Mouse (Mus musculus) limb, embryonic 10.5 days (tissue): Measurements from ENCODE around the gene Sqstm1. TPM values are rescaled to one million over a fixed set of nuclear protein-coding genes. Genes with fewer than 3 reads are reported as not detected.

Experiments used
- DNase-seq: peaks from one replicate; pipeline ENCODE4 v3.0.0-alpha.2; 2017; ENCODE audit warnings: low spot score
- H3K27ac ChIP-seq: fragments of 300-500 bp; sonication (generic); 2 replicates; pipeline ENCODE4 v1.5.1; 2016; ENCODE audit warnings: mild to moderate bottlenecking
- H3K27me3 ChIP-seq: fragments of 300-500 bp; sonication (generic); 2 replicates; pipeline ENCODE4 v1.6.1; 2016; ENCODE audit warnings: low read depth, mild to moderate bottlenecking; ENCODE audit not compliant: poor library complexity, severe bottlenecking
- H3K36me3 ChIP-seq: fragments of 300-500 bp; sonication (generic); 2 replicates; pipeline ENCODE4 v1.6.1; 2016; ENCODE audit warnings: mild to moderate bottlenecking, moderate library complexity
- H3K4me1 ChIP-seq: fragments of 300-500 bp; sonication (generic); 2 replicates; pipeline ENCODE4 v1.6.1; 2016
- H3K4me3 ChIP-seq: fragments of 300-500 bp; sonication (generic); 2 replicates; pipeline ENCODE4 v1.5.1; 2016; ENCODE audit warnings: mild to moderate bottlenecking, moderate library complexity
- H3K9me3 ChIP-seq: fragments of 300-500 bp; sonication (generic); replicated peaks from 2 replicates; pipeline ENCODE4 v1.6.1; 2016; ENCODE audit warnings: mild to moderate bottlenecking
- WGBS: fragments of 180-500 bp; shearing (Covaris S2); methylation state at CpG from one replicate; pipeline ENCODE4 v1.1.7; 2016; 5-methylcytosine and 5-hydroxymethylcytosine counted together
- polyA plus RNA-seq: library from polyadenylated mRNA; unstranded; fragments of >200 nt; fragmentation: Nextera tagmentation; extraction: Ambion mirVana; gene quantifications from 2 replicates; pipeline ENCODE4 v1.2.1, GENCODE M21; 2016

Sqstm1 gene
- 111 and 137 TPM in 2 replicates for polyA plus RNA-seq

DNA sequence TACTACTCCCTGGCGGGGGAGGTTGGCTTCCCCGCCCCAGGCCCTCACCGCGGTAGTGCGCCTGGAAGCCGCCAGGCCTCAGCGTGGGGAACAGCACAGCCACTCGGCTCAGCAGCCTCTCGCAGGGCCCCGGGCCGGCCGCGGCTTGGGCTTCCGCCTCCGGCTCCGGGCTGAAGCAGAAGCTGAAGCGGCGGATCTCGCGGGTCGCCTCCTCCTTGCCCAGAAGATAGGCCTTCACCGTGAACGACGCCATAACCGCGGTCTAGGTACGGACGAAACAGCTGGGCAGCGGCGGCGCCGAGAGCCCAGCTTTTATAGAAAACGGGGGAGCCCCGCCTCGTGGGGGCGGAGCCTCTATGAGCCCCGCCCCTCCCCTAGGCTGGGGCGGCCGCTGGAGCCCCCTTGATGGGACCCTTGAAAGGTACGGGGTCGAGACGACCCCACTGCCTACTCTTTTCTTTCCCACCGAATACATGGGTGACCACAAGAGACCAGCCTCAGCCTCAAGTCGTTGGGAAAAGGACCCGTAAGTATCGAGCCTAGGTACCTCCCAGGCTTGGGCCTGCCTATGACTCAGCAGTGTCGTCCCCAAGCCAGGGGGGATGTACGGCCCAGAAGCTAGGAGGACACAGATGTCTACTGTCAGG lies at the start of gene Sqstm1, which contains the start of gene Mgat4b:
Sqstm1 (minus strand) TSS at position 323 of the 647 bp plus-strand sequence.
Mgat4b (plus strand) TSS at position 386 of the 647 bp plus-strand sequence.
- WGBS: under 1% methylated on average over 48 of the region's 48 CpGs

DNA sequence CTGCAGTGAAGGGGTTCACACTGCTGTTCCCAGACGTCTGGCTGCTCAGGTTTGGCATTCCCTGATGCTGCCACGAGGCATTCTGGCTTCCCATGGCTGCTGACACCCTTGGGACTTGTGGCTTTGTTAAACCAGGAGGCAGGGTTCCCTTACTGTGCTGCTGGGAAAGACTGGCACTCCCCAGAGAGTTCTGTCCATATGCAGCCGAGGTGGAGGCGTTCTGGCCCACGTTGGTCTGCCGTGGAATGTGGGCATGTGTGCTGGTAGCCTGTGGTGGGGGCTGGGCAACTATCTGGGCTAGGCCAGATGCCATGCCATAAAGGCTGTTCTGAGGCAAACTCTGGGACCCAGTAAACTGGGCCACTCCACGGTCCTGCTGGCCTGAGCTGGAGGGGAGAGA lies 47.7 kb upstream of the Sqstm1 start:
- 86% methylated on average over 7 of the region's 7 CpGs for WGBS
- no peaks in the 10 kb centered on the region for H3K9me3 ChIP-seq
- no peak overlapping the region for H3K4me3 ChIP-seq
- H3K36me3 ChIP-seq: peaks cover 84% of the 10 kb centered on the region
- DNase-seq: no peak
- no peak overlapping the region for H3K27ac ChIP-seq
- no peaks in the 10 kb centered on the region for H3K27me3 ChIP-seq
- peaks cover 2% of the 10 kb centered on the region for H3K4me1 ChIP-seq

More for the DNA sequence above, at the start of gene Sqstm1, which contains the start of gene Mgat4b:
- H3K4me1 ChIP-seq: peaks cover 18% of the 10 kb centered on the region
- no peaks in the 10 kb centered on the region for H3K9me3 ChIP-seq
- peak; percentile 90 for DNase-seq
- H3K4me3 ChIP-seq: peak within 1 kb of the TSS; percentile 87
- H3K36me3 ChIP-seq: peaks cover 26% of the 10 kb centered on the region
- no peaks in the 10 kb centered on the region for H3K27me3 ChIP-seq
- H3K27ac ChIP-seq: peak within 1 kb of the TSS; percentile 94

DNA sequence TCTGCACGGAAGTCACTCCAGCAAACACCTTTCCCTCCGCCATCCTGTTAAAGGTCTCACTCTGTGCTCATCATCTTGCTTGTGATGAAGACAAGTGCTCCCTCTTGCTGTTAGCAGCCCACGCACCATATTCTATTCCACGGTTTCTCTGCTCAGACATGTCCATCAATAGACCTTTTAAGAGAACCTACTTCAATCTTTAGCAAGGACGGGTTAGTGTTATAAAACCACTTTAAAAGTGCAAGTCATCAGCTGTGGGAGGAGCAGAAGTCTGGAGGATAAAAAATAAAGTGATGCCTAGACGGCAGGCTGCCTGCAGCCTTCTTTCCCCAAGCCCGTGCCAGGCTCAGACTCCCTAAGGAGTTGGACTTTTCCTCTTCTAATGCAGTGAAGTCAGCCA lies 46.0 kb upstream of the Sqstm1 start:
- H3K27me3 ChIP-seq: no peaks in the 10 kb centered on the region

DNA sequence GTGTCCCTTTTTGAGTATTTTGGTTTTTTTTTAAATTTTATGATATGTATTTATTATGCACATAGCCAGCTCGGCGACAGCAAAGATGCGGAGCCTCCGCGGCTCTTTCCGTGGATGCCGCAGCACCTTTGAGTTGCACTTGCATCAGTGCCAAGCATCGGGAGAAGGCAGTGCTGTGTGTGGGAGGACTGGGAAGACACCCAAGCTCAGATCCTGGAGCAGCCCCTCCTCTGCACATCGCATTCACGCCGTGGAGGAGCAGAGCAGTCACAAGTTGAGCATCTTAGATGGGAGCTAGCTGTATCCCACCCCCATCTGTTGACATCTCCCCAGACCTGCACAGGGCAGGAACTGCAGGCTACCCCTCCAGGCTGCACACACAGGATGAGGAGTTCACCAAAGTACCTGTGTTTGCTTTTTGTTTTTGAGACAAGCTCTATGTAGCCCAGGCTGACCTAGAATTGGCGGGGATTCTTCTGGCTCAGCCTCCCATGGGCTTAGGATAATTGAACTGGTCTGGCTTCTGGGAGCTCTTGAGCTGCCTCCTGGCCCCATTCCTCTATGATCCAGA lies 43.5 kb upstream of the Sqstm1 start:
- Histone ChIP-seq H3K27me3 (no peaks in the 10 kb centered on the region), H3K4me3 (no peak overlapping the region), H3K27ac (no peak overlapping the region), H3K9me3 (no peaks in the 10 kb centered on the region), H3K36me3 (peaks cover 42% of the 10 kb centered on the region), H3K4me1 (peaks cover 16% of the 10 kb centered on the region)
- no peak for DNase-seq
- WGBS: 81% methylated on average over 12 of the region's 12 CpGs

More for the DNA sequence above, 46.0 kb upstream of the Sqstm1 start:
- DNase-seq: no peak
- WGBS: 92% methylated on average over 7 of the region's 7 CpGs
- Histone ChIP-seq H3K27ac (no peak overlapping the region), H3K4me3 (no peak overlapping the region), H3K9me3 (no peaks in the 10 kb centered on the region), H3K36me3 (peaks cover 67% of the 10 kb centered on the region), H3K4me1 (peaks cover 16% of the 10 kb centered on the region)

DNA sequence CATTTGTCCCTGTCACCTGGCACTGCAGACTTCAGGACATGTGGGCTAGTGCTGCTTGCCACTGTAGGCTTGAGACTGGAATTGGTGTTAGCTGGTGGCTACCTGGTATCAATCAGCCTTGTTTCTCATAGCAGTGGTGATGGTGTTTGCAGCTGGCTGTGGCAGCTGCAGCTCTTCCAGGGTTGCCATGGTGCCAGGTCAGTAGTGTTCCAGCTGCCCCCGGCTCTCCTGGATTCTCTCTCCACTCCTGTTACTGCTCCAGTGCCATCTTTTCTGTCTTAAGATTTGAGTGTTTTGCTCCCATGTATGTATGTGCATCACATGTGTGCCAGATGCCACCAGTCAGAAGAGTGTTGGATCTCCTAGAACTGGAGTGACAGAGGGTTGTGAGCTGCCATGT lies 42.8 kb upstream of the Sqstm1 start:
- Histone ChIP-seq H3K4me1 (peaks cover 16% of the 10 kb centered on the region), H3K4me3 (no peak overlapping the region), H3K36me3 (peaks cover 35% of the 10 kb centered on the region), H3K27me3 (no peaks in the 10 kb centered on the region), H3K27ac (no peak overlapping the region), H3K9me3 (no peaks in the 10 kb centered on the region)
- no peak for DNase-seq
- 75% methylated on average over 1 of the region's 1 CpGs for WGBS

DNA sequence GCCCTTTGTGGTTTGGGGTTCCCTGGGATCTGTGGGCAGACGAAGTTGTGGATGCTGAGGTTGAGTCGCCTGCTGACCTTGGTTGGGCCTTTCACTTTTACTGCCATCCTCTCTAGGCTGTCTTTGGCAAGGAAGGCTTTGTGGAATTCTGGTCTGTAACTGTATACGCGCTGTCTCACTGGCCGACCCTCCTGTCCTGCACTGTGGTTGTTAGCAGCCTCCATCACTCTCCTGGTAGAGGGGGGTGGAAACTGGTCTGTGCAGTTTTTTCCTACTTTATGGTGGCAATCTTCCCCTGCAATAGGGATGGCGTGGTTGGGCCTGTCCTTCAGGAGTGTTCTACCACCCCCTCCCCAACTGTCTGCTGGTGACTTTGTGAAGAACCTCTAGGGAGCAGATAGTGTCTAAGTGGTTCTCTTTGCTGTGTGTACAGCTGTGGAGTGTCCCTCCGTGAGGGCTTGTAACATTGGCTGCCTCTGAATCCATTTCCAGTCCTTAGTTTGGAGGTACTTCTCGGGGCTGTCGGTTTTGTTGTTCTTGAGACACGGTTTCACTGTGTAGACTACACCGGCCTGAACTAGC lies 42.1 kb upstream of the Sqstm1 start:
- H3K4me1 ChIP-seq: peaks cover 16% of the 10 kb centered on the region
- DNase-seq: no peak
- H3K36me3 ChIP-seq: peaks cover 28% of the 10 kb centered on the region
- no peaks in the 10 kb centered on the region for H3K9me3 ChIP-seq
- no peaks in the 10 kb centered on the region for H3K27me3 ChIP-seq
- WGBS: 58% methylated on average over 11 of the region's 11 CpGs
- peak overlapping the region; percentile 72 for H3K27ac ChIP-seq
- H3K4me3 ChIP-seq: no peak overlapping the region

DNA sequence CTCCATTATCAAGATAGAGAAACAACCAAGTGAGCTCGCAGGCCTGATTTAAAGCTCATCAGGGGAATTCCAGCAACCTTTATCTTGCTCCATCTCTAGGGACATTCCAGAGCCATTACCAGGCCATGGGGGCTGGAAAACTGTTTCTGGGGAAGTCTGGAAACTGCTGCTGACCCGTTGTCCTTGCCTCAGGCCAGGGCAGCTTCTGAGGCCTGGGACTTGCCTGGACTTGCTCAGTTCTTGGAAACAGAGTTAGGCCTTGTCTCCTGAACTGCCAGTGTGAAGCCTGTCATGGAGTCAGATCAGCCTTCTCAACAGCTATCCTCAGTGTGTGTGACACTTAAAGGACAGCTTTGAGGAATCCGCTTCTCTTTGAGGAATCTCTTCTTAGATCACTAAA lies 41.5 kb upstream of the Sqstm1 start:
- H3K27ac ChIP-seq: peak overlapping the region; percentile 72
- peaks cover 16% of the 10 kb centered on the region for H3K4me1 ChIP-seq
- peaks cover 22% of the 10 kb centered on the region for H3K36me3 ChIP-seq
- H3K4me3 ChIP-seq: no peak overlapping the region
- 37% methylated on average over 3 of the region's 3 CpGs for WGBS
- no peaks in the 10 kb centered on the region for H3K27me3 ChIP-seq
- H3K9me3 ChIP-seq: no peaks in the 10 kb centered on the region
- DNase-seq: no peak

DNA sequence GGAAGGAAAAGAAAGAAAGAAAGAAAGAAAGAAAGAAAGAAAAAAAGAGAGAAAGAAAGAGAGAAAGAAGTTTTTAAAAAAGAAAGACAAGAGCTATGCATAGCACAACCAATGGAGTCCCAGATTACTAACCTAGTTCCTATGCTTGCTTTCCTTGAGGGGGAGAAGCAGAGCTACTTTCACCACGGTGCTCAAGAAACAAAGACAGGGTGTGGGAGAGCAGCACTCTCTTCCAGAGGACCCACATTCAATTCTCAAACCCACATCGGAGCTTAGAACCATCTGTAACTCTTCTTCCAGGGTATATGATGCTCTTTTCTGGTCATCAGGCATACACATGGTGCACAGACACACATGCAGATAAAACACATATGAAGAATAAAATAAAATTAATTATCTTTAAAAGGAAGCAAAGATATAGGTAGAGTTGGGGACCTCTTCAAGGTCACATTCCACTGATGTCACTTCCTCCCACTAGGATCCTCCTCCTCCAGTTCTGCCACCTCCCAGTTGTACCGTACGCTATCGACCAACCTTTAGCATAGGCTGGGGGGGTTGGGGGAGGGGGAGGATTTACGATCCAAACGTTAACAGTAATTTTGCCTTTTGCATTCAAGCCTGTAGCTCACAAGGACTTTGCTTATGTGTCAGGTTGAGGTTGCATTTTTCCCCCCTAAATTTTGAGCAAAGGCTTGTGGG lies 38.0 kb upstream of the Sqstm1 start:
- no peaks in the 10 kb centered on the region for H3K9me3 ChIP-seq
- DNase-seq: no peak
- no peak overlapping the region for H3K4me3 ChIP-seq
- no peaks in the 10 kb centered on the region for H3K36me3 ChIP-seq
- H3K27ac ChIP-seq: no peak overlapping the region
- H3K4me1 ChIP-seq: peaks cover 16% of the 10 kb centered on the region
- 85% methylated on average over 7 of the region's 7 CpGs for WGBS
- H3K27me3 ChIP-seq: no peaks in the 10 kb centered on the region

DNA sequence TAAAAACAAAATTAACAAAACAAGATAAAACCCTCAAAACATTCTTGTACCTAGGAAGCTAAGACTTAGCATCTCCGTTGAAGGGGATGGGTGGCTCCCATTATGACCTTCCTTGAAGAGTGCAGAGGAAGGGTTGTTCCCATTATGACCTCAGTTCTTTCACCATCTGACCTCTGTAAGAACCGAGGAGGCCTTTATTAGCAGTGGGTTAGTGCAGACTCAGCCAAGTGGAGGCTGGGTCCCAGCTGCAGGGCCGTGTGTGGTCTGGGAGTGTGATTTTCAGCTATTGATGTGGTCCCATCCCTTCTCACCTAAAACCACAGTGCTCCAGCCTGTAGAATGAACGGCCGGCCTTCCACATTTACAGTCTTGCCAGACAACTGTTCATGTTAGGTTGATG lies 34.6 kb upstream of the Sqstm1 start:
- H3K4me3 ChIP-seq: no peak overlapping the region
- no peak overlapping the region for H3K27ac ChIP-seq
- no peaks in the 10 kb centered on the region for H3K36me3 ChIP-seq
- WGBS: 80% methylated on average over 5 of the region's 5 CpGs
- no peaks in the 10 kb centered on the region for H3K4me1 ChIP-seq
- no peaks in the 10 kb centered on the region for H3K9me3 ChIP-seq
- no peak for DNase-seq
- H3K27me3 ChIP-seq: no peaks in the 10 kb centered on the region

DNA sequence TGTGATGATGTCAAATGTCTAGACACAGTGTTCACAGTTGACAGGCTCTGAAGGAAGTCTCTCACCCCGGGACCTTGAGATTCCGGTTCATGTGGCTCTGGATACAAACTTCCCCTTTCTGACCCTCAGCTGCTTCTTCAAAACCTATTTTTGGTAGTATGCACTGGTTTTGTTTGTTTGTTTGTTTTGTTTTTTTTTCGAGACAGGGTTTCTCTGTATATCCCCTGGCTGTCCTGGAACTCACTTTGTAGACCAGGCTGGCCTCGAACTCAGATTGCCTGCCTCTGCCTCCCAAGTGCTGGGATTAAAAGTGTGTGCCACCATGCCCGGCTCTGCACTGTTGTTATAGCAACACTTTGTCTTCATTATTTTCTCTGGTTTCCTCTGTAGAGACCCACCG lies 33.3 kb upstream of the Sqstm1 start:
- H3K27me3 ChIP-seq: peaks cover 8% of the 10 kb centered on the region
- no peaks in the 10 kb centered on the region for H3K36me3 ChIP-seq
- no peak overlapping the region for H3K27ac ChIP-seq
- H3K4me1 ChIP-seq: no peaks in the 10 kb centered on the region
- no peaks in the 10 kb centered on the region for H3K9me3 ChIP-seq
- H3K4me3 ChIP-seq: no peak overlapping the region
- DNase-seq: no peak
- 81% methylated on average over 6 of the region's 6 CpGs for WGBS

DNA sequence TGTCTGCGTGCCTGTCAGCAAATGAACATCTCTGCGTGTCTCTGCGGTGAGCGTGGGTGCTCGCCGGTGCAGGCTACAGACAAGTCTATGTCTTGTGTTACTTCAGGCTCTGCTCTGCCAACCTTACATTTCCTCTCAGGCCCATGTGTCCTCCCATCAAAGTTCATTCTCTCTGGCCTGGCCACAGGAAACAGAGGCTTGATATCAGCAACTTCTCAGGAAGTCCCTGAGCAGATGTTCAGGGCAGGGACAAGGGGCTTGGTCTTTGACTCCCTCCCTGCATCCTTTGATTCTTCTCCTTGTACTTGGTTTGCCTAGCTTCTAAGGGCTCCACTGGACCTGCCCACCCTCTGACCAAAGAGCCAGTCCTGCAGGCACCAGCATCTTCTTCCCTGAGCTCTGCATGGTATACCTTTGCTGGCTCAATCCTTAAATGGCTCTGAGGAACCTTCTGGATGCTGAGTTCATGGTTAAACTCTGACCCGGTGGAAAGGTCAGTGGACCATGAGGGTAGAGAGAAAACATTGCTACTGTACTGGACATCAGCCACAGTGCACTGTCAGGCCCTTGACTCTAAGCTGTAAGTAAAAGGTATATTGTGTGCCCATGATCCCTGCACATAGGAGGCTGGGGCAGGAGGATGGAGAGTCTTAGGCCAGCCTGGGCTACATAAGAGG lies 29.7 kb upstream of the Sqstm1 start:
- peaks cover 20% of the 10 kb centered on the region for H3K4me1 ChIP-seq
- no peak overlapping the region for H3K27ac ChIP-seq
- H3K9me3 ChIP-seq: no peaks in the 10 kb centered on the region
- 91% methylated on average over 7 of the region's 7 CpGs for WGBS
- H3K4me3 ChIP-seq: no peak overlapping the region
- no peak for DNase-seq
- peaks cover 39% of the 10 kb centered on the region for H3K27me3 ChIP-seq
- H3K36me3 ChIP-seq: no peaks in the 10 kb centered on the region

DNA sequence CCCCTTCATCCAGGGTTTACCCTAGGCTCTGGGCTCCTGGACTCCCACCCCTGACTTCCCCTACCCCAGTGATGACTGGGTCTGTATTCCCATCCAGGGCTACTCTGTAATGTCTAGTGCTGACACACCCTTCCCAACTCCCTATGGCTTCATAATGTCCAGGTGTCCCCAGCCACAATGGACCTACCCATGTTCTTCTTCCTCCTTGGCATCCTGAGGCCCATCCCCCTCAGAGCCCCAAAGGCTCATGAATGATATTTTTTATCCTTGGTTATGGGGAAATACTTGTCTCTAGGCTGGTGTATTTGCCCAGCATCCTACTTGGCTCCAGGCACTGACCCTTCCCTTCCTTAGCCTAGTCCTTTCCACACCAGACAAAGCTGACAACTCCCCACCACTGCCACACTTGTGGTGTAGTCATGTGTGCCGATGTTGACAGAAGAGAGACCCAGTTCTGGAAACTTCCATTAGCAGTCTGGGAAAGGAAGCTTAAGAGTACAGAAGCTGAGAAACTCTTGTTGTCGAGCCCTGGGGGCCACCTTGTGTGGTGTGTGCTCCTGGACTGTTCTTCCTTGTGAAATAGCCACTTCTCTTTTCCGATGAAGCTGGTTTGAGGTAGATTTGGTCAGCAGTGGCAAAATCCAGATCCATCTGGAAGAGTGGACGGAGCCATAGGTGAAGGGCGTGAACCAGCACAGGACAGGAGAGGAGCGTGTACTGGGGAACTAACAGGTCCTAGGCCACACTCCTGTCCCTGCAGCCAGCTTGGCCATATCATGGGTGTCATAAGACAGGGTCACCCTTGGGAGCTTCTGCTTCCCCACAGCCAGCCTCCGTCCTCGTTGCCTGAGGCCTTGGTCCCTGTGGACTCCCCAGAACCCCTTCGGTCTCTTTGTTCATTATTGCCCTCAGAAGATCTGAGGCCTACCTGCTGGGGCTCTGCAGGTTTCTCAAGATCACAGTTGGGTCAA lies 28.5 kb upstream of the Sqstm1 start:
- H3K4me3 ChIP-seq: no peak overlapping the region
- peaks cover 12% of the 10 kb centered on the region for H3K36me3 ChIP-seq
- no peaks in the 10 kb centered on the region for H3K9me3 ChIP-seq
- WGBS: 93% methylated on average over 9 of the region's 9 CpGs
- H3K27me3 ChIP-seq: peaks cover 39% of the 10 kb centered on the region
- DNase-seq: no peak
- no peak overlapping the region for H3K27ac ChIP-seq
- peaks cover 20% of the 10 kb centered on the region for H3K4me1 ChIP-seq
